Mouse (Mus musculus) megakaryocyte, embryonic 14.5 days (primary cell): ENCODE measurements around the gene Ptpro.

ENCODE experiments used
- FLI1 ChIP-seq: IDR thresholded peaks from 2 replicates; pipeline ENCODE4 v1.6.1; 2012; ENCODE audit warnings: low read length, inconsistent platforms, mixed read lengths
- GATA1 ChIP-seq: IDR thresholded peaks from 3 replicates; pipeline ENCODE4 v1.6.1; 2012; ENCODE audit warnings: mixed read lengths, low read length, inconsistent platforms, borderline replicate concordance

DNA sequence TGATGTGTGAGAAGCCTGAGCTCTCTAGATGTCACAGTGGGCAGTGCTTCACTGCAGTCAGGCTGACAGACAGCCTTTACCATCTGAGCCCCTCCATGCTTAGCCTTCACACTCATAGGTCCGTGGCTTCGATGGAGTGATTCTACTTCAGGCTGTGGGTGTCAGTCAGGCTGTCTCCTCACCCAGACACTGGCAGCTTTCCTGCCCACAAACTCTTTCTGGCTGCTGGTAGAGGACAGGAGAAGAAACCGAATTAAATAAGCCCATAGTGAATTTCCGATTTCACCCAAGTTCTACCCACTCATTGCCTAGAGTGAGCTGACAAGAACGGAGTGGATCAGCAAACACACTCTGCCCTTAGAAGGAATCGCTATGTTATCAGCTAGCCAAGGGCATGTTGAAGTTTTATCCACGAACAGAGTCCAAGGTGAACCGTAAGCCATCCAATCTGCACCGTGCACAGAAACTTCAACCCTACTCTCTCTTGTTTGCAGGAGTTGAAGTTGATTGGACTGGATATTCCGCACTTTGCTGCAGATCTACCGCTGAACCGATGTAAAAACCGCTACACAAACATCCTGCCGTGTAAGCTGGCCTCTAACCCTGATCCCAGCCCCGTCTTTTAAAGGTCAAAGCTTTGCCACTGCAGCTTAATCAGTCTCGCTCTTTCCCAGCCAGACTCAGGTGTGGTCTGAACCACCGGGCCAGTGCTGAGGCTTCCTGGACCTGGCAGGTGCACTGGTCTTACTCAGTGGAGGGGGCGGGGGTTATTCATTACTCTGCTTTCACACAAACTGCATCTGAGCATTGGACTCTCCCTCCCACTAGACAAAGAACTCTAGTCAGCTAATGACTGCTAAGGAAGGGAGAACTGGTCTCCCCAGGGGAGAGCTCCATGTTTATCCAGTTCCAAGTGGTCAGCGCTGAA is 188.7 kb downstream of the Ptpro start:
- TF ChIP-seq GATA1, result no peak
- no peak for TF ChIP-seq FLI1
